ENCODE assay signal across 30 mouse cellular contexts in the genomic region with DNA sequence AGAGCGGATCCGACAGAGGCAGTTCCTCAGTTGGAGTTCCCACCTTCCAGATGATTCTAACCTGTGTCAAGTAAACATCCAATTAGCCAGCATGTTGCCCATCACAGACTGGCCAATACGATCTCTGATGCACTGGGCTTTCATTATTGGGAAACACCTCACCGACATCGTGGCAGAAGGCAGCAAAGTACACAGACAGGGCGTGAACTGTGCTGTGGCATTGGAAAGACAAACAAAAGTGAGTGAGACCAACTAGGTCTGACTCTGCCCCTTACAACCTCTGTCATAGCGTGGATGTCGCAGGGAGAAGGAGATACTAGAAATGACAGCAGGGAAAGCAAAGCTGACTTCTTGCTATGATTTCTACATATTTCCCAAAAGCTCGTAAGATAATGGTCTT.
"Had no signal": no experiment of that assay in that cellular context is flagged by ENCODE, and none has a peak within 500 bp of the region (broad histone marks: within the 10 kb centered on the region; RNA-seq: fewer than 3 reads in every experiment).

No protein-coding gene starts in this region.

- H3K4me2 ChIP-seq: limb, embryonic 12.5 days; limb, embryonic 13.5 days; limb, embryonic 15.5 days; liver, embryonic 11.5 days; liver, embryonic 13.5 days; liver, embryonic 15.5 days; lung, embryonic 14.5 days; lung, embryonic 15.5 days; midbrain, embryonic 11.5 days; midbrain, embryonic 12.5 days; midbrain, embryonic 13.5 days; midbrain, embryonic 15.5 days; neural tube, embryonic 12.5 days had no signal

- H3K27ac ChIP-seq: left cerebral cortex, adult 2 months; limb, embryonic 10.5 days; limb, embryonic 12.5 days; limb, embryonic 13.5 days; limb, embryonic 15.5 days; liver, embryonic 13.5 days; liver, embryonic 14.5 days; liver, embryonic 15.5 days; lung, embryonic 15.5 days; macrophage; midbrain, embryonic 10.5 days; midbrain, embryonic 12.5 days; midbrain, embryonic 13.5 days; midbrain, embryonic 15.5 days; neural tube, embryonic 12.5 days had no signal

- H3K9me3 ChIP-seq: limb, embryonic 10.5 days; limb, embryonic 12.5 days; limb, embryonic 13.5 days; limb, embryonic 15.5 days; liver, embryonic 13.5 days; liver, embryonic 15.5 days; lung, embryonic 15.5 days; megakaryocyte, embryonic 14.5 days; midbrain, embryonic 10.5 days; midbrain, embryonic 12.5 days; midbrain, embryonic 13.5 days; midbrain, embryonic 15.5 days; neural tube, embryonic 12.5 days had no signal

- H3K9ac ChIP-seq: limb, embryonic 12.5 days; limb, embryonic 13.5 days; limb, embryonic 15.5 days; liver, embryonic 13.5 days; liver, embryonic 14.5 days; liver, embryonic 15.5 days; lung, embryonic 14.5 days; lung, embryonic 15.5 days; midbrain, embryonic 12.5 days; midbrain, embryonic 13.5 days; midbrain, embryonic 15.5 days; neural tube, embryonic 12.5 days had no signal

- DNase-seq: left cerebral cortex, postnatal 4 days; liver, embryonic 13.5 days; lung, adult 18-20 months; lung, adult 2 months; lung, embryonic 14.5 days; lung, postnatal 10 days; lung, postnatal 14 days; lung, postnatal 36 days; lung, postnatal 4 days; midbrain, embryonic 14.5 days had no signal

- H3K4me3 ChIP-seq: left cerebral cortex, adult 2 months; limb, embryonic 10.5 days; limb, embryonic 12.5 days; limb, embryonic 13.5 days; limb, embryonic 15.5 days; liver, embryonic 13.5 days; liver, embryonic 15.5 days; lung, embryonic 15.5 days; megakaryocyte, embryonic 14.5 days; midbrain, embryonic 10.5 days; midbrain, embryonic 12.5 days; midbrain, embryonic 13.5 days; midbrain, embryonic 15.5 days; myocyte; neural tube, embryonic 12.5 days had no signal

- H3K27me3 ChIP-seq: limb, embryonic 12.5 days; limb, embryonic 13.5 days; limb, embryonic 15.5 days; liver, embryonic 13.5 days; liver, embryonic 15.5 days; lung, embryonic 15.5 days; megakaryocyte, embryonic 14.5 days; midbrain, embryonic 12.5 days; midbrain, embryonic 13.5 days; midbrain, embryonic 15.5 days; neural tube, embryonic 12.5 days had no signal

- ATAC-seq: lung, postnatal 0 days; midbrain, embryonic 13.5 days; midbrain, embryonic 15.5 days; midbrain, embryonic 16.5 days had no signal

- H3K36me3 ChIP-seq: limb, embryonic 10.5 days; limb, embryonic 12.5 days; limb, embryonic 13.5 days; limb, embryonic 15.5 days; liver, embryonic 13.5 days; liver, embryonic 15.5 days; lung, embryonic 15.5 days; midbrain, embryonic 10.5 days; midbrain, embryonic 12.5 days; midbrain, embryonic 13.5 days; midbrain, embryonic 15.5 days; neural tube, embryonic 12.5 days had no signal
